Mouse (Mus musculus): Measurements from ENCODE around the gene Rpp30. TPM values are rescaled to one million over a fixed set of nuclear protein-coding genes. Genes with fewer than 3 reads are reported as not detected.

Rpp30 gene
- polyA plus RNA-seq, 1 experiment from 2014 or later: 106 TPM

DNA sequence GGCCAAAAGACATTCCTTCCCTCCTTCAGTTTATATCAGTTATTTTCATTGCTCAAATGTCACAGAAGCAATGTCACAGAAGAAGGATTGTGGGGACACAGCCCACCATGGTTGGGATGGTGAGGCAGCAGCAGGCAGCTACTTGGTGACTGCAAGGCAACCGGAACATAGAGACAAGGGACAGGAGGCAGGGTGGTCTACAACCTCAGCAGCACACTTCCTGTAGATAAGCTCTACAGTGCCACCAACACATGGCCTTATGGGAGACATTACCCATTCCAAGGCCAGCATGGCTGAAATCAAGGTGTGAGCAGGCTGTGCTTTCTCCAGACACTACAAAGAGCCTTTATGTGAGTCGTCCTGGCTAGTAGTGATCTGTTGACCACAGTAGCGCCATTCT is 13.7 kb downstream of the Rpp30 start:
- 93% methylated on average over 3 of the region's 3 CpGs for WGBS
- H3K36me3 ChIP-seq (ENCODE audit: control insufficient read depth, insufficient read depth, low read length): peaks cover 6% of the 10 kb centered on the region; the same call in 1 of the 2 replicates
- no peaks in the 10 kb centered on the region for H3K27me3 ChIP-seq (ENCODE audit: control insufficient read depth, insufficient read depth, low read length)
- H3K4me1 ChIP-seq (replicated peaks; ENCODE audit: control insufficient read depth, insufficient read depth, low read length): no peaks in the 10 kb centered on the region
- no peak overlapping the region for H3K9ac ChIP-seq (ENCODE audit: low read depth, low read length)
- H3K9me3 ChIP-seq (ENCODE audit: control insufficient read depth, low read length): no peaks in the 10 kb centered on the region
- DNase-seq (ENCODE audit: low spot score) (no peak), ATAC-seq (ENCODE audit: low FRiP score) (no peak)
- H3K4me2 ChIP-seq (replicated peaks; ENCODE audit: low read depth, low read length): no peak overlapping the region
- H3K4me3 ChIP-seq (ENCODE audit: low read depth, low read length): no peak overlapping the region
- H3K27ac ChIP-seq (ENCODE audit: low read depth, low read length): no peak overlapping the region

- H3K36me3 ChIP-seq (ENCODE audit: control insufficient read depth, insufficient read depth, low read length): peaks cover 6% of the 10 kb centered on the region; the same call in 1 of the 2 replicates
- no peak overlapping the region for H3K4me3 ChIP-seq (ENCODE audit: low read depth, low read length)
- no peaks in the 10 kb centered on the region for H3K4me1 ChIP-seq (replicated peaks; ENCODE audit: control insufficient read depth, insufficient read depth, low read length)
- DNase-seq (ENCODE audit: low spot score): no peak
- H3K4me2 ChIP-seq (replicated peaks; ENCODE audit: low read depth, low read length): no peak overlapping the region
- no peaks in the 10 kb centered on the region for H3K27me3 ChIP-seq (ENCODE audit: control insufficient read depth, insufficient read depth, low read length)
- no peaks in the 10 kb centered on the region for H3K9me3 ChIP-seq (ENCODE audit: control insufficient read depth, low read length)
- no peak for ATAC-seq (ENCODE audit: low FRiP score)
- no peak overlapping the region for H3K9ac ChIP-seq (ENCODE audit: low read depth, low read length)
- WGBS: 97% methylated on average over 1 of the region's 1 CpGs
- H3K27ac ChIP-seq (ENCODE audit: low read depth, low read length): no peak overlapping the region
Observed at GRCm38 (mm10) chr19:36098265-36098664, 14.7 kb downstream of the Rpp30 start.

GRCm38 (mm10) chr19:36098916-36099315 is 15.4 kb downstream of the Rpp30 start:
- Histone ChIP-seq H3K27me3 (ENCODE audit: control insufficient read depth, insufficient read depth, low read length) (no peaks in the 10 kb centered on the region), H3K4me3 (ENCODE audit: low read depth, low read length) (no peak overlapping the region), H3K4me1 (replicated peaks; ENCODE audit: control insufficient read depth, insufficient read depth, low read length) (no peaks in the 10 kb centered on the region), H3K4me2 (replicated peaks; ENCODE audit: low read depth, low read length) (no peak overlapping the region), H3K27ac (ENCODE audit: low read depth, low read length) (no peak overlapping the region), H3K9ac (ENCODE audit: low read depth, low read length) (no peak overlapping the region), H3K36me3 (ENCODE audit: control insufficient read depth, insufficient read depth, low read length) (peaks cover 6% of the 10 kb centered on the region; the same call in 1 of the 2 replicates), H3K9me3 (ENCODE audit: control insufficient read depth, low read length) (no peaks in the 10 kb centered on the region)
- ATAC-seq (ENCODE audit: low FRiP score) (no peak), DNase-seq (ENCODE audit: low spot score) (no peak)
- 86% methylated on average over 7 of the region's 7 CpGs for WGBS

DNA sequence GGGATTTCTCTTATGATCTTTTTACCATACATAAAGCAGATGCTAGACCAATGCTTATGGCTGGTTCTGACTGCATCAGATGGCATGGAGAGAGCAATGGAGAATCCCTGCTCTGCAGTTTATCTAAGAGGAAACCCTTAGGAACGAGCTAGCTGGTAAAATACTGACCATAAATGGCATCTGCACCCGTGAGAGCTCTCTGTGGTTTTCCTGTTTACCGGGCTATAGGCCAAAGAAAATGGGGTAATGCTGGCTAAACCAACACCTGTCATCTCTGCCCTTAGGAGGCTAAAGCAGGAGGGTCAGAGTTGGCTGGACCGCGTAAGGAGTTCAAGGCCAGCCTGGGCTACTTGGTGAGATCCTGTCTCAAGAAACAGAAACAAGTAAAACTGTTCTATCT is 20.4 kb downstream of the Rpp30 start:
- WGBS: 94% methylated on average over 5 of the region's 5 CpGs

GRCm38 (mm10) chr19:36109318-36109944 is 25.9 kb downstream of the Rpp30 start:
- H3K9ac ChIP-seq (ENCODE audit: low read depth, low read length): no peak overlapping the region
- H3K27me3 ChIP-seq (ENCODE audit: control insufficient read depth, insufficient read depth, low read length): no peaks in the 10 kb centered on the region
- no peaks in the 10 kb centered on the region for H3K9me3 ChIP-seq (ENCODE audit: control insufficient read depth, low read length)
- no peak overlapping the region for H3K4me3 ChIP-seq (ENCODE audit: low read depth, low read length)
- no peak overlapping the region for H3K27ac ChIP-seq (ENCODE audit: low read depth, low read length)
- no peaks in the 10 kb centered on the region for H3K36me3 ChIP-seq (ENCODE audit: control insufficient read depth, insufficient read depth, low read length)
- no peak for DNase-seq (ENCODE audit: low spot score)
- whole genome bisulfite sequencing: 70% methylated on average over 26 of the region's 26 CpGs
- no peak for ATAC-seq (ENCODE audit: low FRiP score)
- H3K4me2 ChIP-seq (replicated peaks; ENCODE audit: low read depth, low read length): no peak overlapping the region
- H3K4me1 ChIP-seq (replicated peaks; ENCODE audit: control insufficient read depth, insufficient read depth, low read length): no peaks in the 10 kb centered on the region

More for the DNA sequence above, 20.4 kb downstream of the Rpp30 start:
- Histone ChIP-seq H3K9ac (ENCODE audit: low read depth, low read length) (no peak overlapping the region), H3K27me3 (ENCODE audit: control insufficient read depth, insufficient read depth, low read length) (no peaks in the 10 kb centered on the region), H3K4me3 (ENCODE audit: low read depth, low read length) (no peak overlapping the region), H3K9me3 (ENCODE audit: control insufficient read depth, low read length) (no peaks in the 10 kb centered on the region), H3K36me3 (ENCODE audit: control insufficient read depth, insufficient read depth, low read length) (peaks cover 2% of the 10 kb centered on the region; the same call in 1 of the 2 replicates), H3K4me1 (replicated peaks; ENCODE audit: control insufficient read depth, insufficient read depth, low read length) (no peaks in the 10 kb centered on the region), H3K27ac (ENCODE audit: low read depth, low read length) (no peak overlapping the region), H3K4me2 (replicated peaks; ENCODE audit: low read depth, low read length) (no peak overlapping the region)
- DNase-seq (ENCODE audit: low spot score) (no peak), ATAC-seq (ENCODE audit: low FRiP score) (no peak)

- Histone ChIP-seq H3K27ac (ENCODE audit: low read depth, low read length) (no peak overlapping the region), H3K36me3 (ENCODE audit: control insufficient read depth, insufficient read depth, low read length) (no peaks in the 10 kb centered on the region), H3K9me3 (ENCODE audit: control insufficient read depth, low read length) (no peaks in the 10 kb centered on the region), H3K9ac (ENCODE audit: low read depth, low read length) (no peak overlapping the region), H3K27me3 (ENCODE audit: control insufficient read depth, insufficient read depth, low read length) (no peaks in the 10 kb centered on the region), H3K4me2 (replicated peaks; ENCODE audit: low read depth, low read length) (no peak overlapping the region), H3K4me3 (ENCODE audit: low read depth, low read length) (no peak overlapping the region), H3K4me1 (replicated peaks; ENCODE audit: control insufficient read depth, insufficient read depth, low read length) (no peaks in the 10 kb centered on the region)
- 23% methylated on average over 7 of the region's 7 CpGs for WGBS
- ATAC-seq (ENCODE audit: low FRiP score) (peak; percentile 20; the same call in 1 of the 2 replicates), DNase-seq (ENCODE audit: low spot score) (no peak)
Observed at GRCm38 (mm10) chr19:36110465-36110864, 26.9 kb downstream of the Rpp30 start.

DNA sequence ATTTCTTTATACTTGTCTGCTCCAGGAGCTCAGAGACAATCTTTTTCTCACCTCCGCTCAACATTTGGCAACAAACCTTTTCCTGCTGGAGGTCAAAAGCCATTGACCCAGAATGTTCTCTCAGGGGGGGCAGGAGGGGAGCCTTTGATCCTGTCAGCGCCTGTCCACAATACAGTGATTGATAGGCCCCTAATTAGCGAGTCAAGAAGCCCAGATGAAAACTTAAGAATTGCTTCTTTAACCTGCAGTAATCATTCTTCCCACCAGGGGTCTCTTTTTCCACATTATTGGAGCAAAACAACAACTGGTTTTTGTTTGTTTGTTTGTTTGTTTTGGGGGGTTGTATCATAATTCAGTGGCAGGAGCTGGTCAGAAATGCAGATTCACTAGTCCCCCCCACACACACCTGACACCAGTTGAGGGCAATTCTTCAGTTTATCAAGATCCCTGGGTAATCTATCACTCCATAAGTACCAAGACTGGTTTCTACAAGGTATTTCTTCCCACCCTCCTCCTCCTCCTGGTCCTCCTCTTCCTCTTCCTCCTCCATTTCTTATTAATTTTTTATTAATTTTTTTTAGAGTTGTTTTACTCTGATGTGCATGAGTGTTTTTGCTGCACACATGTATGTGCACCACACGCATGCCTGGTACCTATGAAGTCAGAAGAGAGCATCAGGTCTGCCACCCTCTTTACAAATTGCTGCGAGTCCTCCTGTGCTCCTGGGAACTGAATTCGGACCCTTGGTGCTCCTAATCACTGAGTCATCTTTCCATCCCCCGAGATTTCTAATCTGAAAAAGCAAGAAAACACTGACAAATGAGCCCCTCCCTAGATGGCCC is 27.8 kb downstream of the Rpp30 start:
- DNase-seq (ENCODE audit: low spot score) (peak; percentile 73), ATAC-seq (ENCODE audit: low FRiP score) (peak; percentile 79)
- WGBS: 29% methylated on average over 7 of the region's 7 CpGs
- Histone ChIP-seq H3K4me3 (ENCODE audit: low read depth, low read length) (no peak overlapping the region), H3K4me1 (replicated peaks; ENCODE audit: control insufficient read depth, insufficient read depth, low read length) (no peaks in the 10 kb centered on the region), H3K36me3 (ENCODE audit: control insufficient read depth, insufficient read depth, low read length) (no peaks in the 10 kb centered on the region), H3K9ac (ENCODE audit: low read depth, low read length) (no peak overlapping the region), H3K27ac (ENCODE audit: low read depth, low read length) (no peak overlapping the region), H3K4me2 (replicated peaks; ENCODE audit: low read depth, low read length) (no peak overlapping the region), H3K27me3 (ENCODE audit: control insufficient read depth, insufficient read depth, low read length) (no peaks in the 10 kb centered on the region), H3K9me3 (ENCODE audit: control insufficient read depth, low read length) (no peaks in the 10 kb centered on the region)

DNA sequence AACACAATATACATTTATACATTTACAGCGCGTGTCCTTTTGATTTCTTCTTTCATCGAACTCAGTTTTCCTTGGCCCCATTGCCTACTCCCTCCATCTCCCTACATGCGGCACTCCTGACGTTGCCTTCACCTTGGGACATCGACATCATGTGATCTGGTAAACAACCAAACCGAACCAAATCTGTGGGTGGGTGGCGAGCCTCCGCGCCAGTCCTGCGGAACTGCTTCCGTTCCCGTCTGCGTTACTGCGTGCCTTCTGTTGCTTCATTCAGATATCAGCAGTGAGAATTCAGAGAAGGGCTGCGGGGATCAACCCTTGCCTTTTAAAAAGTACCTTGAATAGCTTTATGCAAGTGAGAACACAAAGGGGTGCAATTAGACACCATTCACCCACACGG is 28.5 kb downstream of the Rpp30 start:
- Histone ChIP-seq H3K27ac (ENCODE audit: low read depth, low read length) (no peak overlapping the region), H3K4me3 (ENCODE audit: low read depth, low read length) (no peak overlapping the region), H3K9ac (ENCODE audit: low read depth, low read length) (no peak overlapping the region), H3K4me2 (replicated peaks; ENCODE audit: low read depth, low read length) (no peak overlapping the region), H3K27me3 (ENCODE audit: control insufficient read depth, insufficient read depth, low read length) (no peaks in the 10 kb centered on the region), H3K9me3 (ENCODE audit: control insufficient read depth, low read length) (no peaks in the 10 kb centered on the region), H3K4me1 (replicated peaks; ENCODE audit: control insufficient read depth, insufficient read depth, low read length) (no peaks in the 10 kb centered on the region), H3K36me3 (ENCODE audit: control insufficient read depth, insufficient read depth, low read length) (no peaks in the 10 kb centered on the region)
- no peak for DNase-seq (ENCODE audit: low spot score)
- no peak for ATAC-seq (ENCODE audit: low FRiP score)
- 37% methylated on average over 17 of the region's 17 CpGs for WGBS

GRCm38 (mm10) chr19:36116185-36116584 is 32.7 kb downstream of the Rpp30 start:
- no peaks in the 10 kb centered on the region for H3K27me3 ChIP-seq (ENCODE audit: control insufficient read depth, insufficient read depth, low read length)
- DNase-seq (ENCODE audit: low spot score) (no peak), ATAC-seq (ENCODE audit: low FRiP score) (no peak)
- H3K9me3 ChIP-seq (ENCODE audit: control insufficient read depth, low read length): no peaks in the 10 kb centered on the region
- no peak overlapping the region for H3K4me3 ChIP-seq (ENCODE audit: low read depth, low read length)
- H3K27ac ChIP-seq (ENCODE audit: low read depth, low read length): no peak overlapping the region
- H3K36me3 ChIP-seq (ENCODE audit: control insufficient read depth, insufficient read depth, low read length): no peaks in the 10 kb centered on the region
- H3K9ac ChIP-seq (ENCODE audit: low read depth, low read length): no peak overlapping the region
- H3K4me1 ChIP-seq (replicated peaks; ENCODE audit: control insufficient read depth, insufficient read depth, low read length): no peaks in the 10 kb centered on the region
- H3K4me2 ChIP-seq (replicated peaks; ENCODE audit: low read depth, low read length): no peak overlapping the region
- WGBS: 90% methylated on average over 4 of the region's 4 CpGs
